Mouse (Mus musculus) bone marrow macrophage, adult 2 months (primary cell): ENCODE measurements around the gene Fmr1nb. TPM values are rescaled to one million over a fixed set of nuclear protein-coding genes. Genes with fewer than 3 reads are reported as not detected.
"Not testable (repeated sequence)": the region's sequence is repeated elsewhere in the genome, so short reads cannot be mapped to it uniquely, and the experiment has no call there.

Experiments
- H3K27ac ChIP-seq: 2 replicates; pipeline ENCODE4 v1.5.1; 2012; ENCODE audit warnings: low read depth, low read length; ENCODE audit not compliant: insufficient read depth
- H3K4me1 ChIP-seq: 2 replicates; pipeline ENCODE4 v1.6.1; 2012; ENCODE audit warnings: low read length; ENCODE audit not compliant: control insufficient read depth, insufficient read depth
- H3K4me3 ChIP-seq: 2 replicates; pipeline ENCODE4 v1.5.1; 2012; ENCODE audit warnings: mild to moderate bottlenecking, low read length, moderate library complexity; ENCODE audit not compliant: insufficient read depth
- CTCF ChIP-seq: IDR thresholded peaks from 2 replicates; pipeline ENCODE4 v1.5.1; 2012; ENCODE audit warnings: low read depth, mild to moderate bottlenecking, low read length, moderate library complexity
- POLR2A ChIP-seq: IDR thresholded peaks from 2 replicates; pipeline ENCODE4 v1.6.1; 2012; ENCODE audit warnings: mild to moderate bottlenecking, low read depth, low read length, borderline replicate concordance
- polyA plus RNA-seq: library from polyadenylated mRNA; stranded (reverse); fragments of >200 nt; gene quantifications from 2 replicates; pipeline ENCODE4 v1.2.4, GENCODE M21; 2012; ENCODE audit not compliant: missing spikeins, insufficient read depth, insufficient read length

Gene Fmr1nb
- not detected in 2 replicates for polyA plus RNA-seq

- H3K4me3 ChIP-seq = no peak within 1 kb of the TSS
- no peaks in the 10 kb centered on the region for H3K4me1 ChIP-seq
- no peak within 1 kb of the TSS for H3K27ac ChIP-seq
- TF ChIP-seq POLR2A = no peak
- no peak for TF ChIP-seq CTCF
These were observed at the start of gene Fmr1nb for GRCm38 (mm10) chrX:68761606-68762005. Fmr1nb (plus strand) TSS chrX:68761839.

DNA sequence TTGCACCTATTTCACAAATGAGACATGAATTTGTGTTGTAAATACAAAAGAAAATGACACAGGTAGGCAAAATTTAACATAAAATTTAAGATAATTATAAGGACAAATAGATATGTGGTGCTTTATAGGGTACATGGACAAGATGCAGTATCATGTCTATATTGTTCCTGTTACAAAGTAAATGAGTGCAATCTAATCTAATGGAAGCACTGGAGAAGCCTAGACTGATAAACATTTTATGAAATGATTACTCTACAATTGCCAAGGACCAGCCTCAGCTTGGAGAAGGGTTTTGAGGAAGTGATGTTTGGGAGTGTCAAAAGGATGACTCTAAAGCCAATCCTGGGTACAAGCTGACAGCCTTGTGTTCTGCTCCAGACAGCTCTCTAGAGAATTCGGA is 24.7 kb upstream of the Fmr1nb start:
- no peak for TF ChIP-seq CTCF
- H3K27ac ChIP-seq = no peak overlapping the region

DNA sequence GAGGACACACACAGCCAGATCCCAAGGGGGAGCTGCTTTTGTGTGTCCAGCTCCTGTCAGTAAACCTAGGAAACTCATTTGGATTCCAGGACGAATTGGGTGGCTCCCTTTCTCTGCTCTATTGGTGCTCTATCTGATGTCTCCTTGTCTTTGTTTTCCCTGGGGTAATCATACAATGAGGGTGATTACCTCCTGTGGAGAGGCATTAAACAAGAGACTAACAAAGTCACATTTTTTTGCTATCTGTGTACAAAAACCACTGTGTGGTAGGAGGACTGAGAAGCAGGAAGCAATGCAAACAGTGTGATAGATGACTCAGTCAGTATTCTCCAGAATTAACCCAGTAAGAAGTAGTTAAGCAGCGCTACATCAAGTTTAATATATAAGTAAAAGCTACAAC is 21.6 kb upstream of the Fmr1nb start:
- Histone ChIP-seq H3K4me3 (no peak overlapping the region), H3K4me1 (no peaks in the 10 kb centered on the region), H3K27ac (no peak overlapping the region)
- TF ChIP-seq POLR2A = no peak
- no peak for TF ChIP-seq CTCF

More for the DNA sequence above, 24.7 kb upstream of the Fmr1nb start:
- Histone ChIP-seq H3K4me3 (no peak overlapping the region), H3K4me1 (no peaks in the 10 kb centered on the region)

- H3K4me3 ChIP-seq, H3K4me1 ChIP-seq, H3K27ac ChIP-seq: not testable (repeated sequence)
These were observed 58.8 kb downstream of the Fmr1nb start for GRCm38 (mm10) chrX:68820449-68820848.

DNA sequence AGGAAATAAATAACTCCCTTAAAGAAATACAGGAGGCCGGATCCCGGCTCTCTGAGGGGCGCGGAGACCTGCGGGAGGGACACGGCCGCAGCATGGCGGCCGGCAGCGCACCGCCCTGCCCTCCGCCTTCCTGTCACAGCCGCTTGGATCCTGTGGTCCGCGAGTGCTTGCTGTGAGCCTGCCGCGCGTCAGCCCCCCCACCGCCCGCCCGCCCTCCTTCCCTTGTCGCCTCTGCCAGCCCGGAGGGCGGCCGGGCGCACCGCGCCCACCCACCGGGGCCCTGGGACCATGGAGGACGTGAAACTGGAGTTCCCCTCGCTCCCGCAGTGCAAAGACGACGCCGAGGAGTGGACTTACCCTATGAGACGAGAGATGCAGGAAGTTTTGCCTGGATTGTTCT is 59.4 kb downstream of the Fmr1nb start, which contains the start of gene Gm14698:
Gm14698 (plus strand) TSS at position 35 of the 400 bp plus-strand sequence.
- not testable (repeated sequence) for H3K4me1 ChIP-seq, H3K27ac ChIP-seq, H3K4me3 ChIP-seq

DNA sequence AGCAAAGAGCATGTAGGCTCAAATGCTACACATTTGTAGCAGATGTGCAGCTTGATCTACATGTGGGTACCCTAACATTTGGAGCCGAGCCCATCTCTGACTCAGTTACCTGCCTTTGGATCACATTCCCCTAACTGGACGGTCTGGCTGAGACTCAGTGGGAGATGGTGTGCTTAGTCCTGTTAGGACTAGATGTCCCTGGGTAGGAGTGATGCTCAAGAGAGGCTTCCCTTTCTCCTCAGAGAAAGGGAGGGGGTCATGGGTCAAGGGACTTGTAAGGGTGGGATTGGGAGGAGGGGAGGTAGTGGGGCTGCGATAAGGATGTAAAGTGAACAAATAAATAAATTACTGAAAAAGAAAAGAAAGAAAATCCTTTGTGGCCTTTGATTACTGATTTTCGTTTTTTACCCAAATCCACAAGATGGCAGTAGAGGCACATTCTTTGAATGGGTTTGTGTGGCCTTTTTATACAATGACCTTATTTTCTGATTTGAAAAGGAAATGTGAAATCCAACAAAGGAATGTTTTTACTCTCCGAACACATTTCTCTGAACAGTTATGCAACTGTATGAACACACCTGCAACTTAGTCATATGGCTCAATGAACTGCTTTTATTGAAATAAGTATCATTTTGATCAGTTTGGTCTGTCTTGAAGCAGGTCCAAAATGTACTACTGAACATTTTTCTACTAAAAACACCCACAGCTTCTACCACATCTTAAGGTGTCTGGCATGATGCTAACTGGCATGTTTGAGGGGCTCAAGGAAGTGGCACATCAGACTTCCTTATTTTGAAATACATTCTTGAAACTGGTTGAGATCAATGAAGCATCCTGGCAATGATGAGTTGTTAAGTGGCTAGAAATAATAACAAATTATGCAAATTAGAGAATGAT is 78.2 kb downstream of the Fmr1nb start:
- no peak overlapping the region for H3K4me3 ChIP-seq
- no peak overlapping the region for H3K27ac ChIP-seq
- no peaks in the 10 kb centered on the region for H3K4me1 ChIP-seq
- TF ChIP-seq CTCF (no peak), POLR2A (no peak)

Other genes with a start within 250 kb of the Fmr1nb start
- gene Fmr1, start 83.3 kb upstream of the Fmr1nb start, polyA plus RNA-seq = 27.7 and 35.5 TPM in 2 replicates
- gene Gm14698, start 59.3 kb downstream of the Fmr1nb start, polyA plus RNA-seq = 4.6 TPM in 1 of 2 replicates, not detected in the other
- gene Gm6812, start 131.2 kb downstream of the Fmr1nb start, polyA plus RNA-seq = not detected in 2 replicates